Mouse (Mus musculus) kidney, adult 2 months (tissue): Measurements from ENCODE around the gene Slc2a1. TPM values are rescaled to one million over a fixed set of nuclear protein-coding genes. Genes with fewer than 3 reads are reported as not detected.
A peak's percentile ranks its signal among the peaks of the same experiment; 100 is the strongest.

Experiments
- DNase-seq: peaks from one replicate; pipeline ENCODE4 v3.0.0; 2021
- H3K27ac ChIP-seq: fragments of 200-500 bp; 2 replicates; pipeline ENCODE4 v1.5.1; 2012; ENCODE audit warnings: low read depth, low read length, control low read depth, inconsistent platforms; ENCODE audit not compliant: insufficient read depth
- H3K27me3 ChIP-seq: fragments of 200-500 bp; replicated peaks from 2 replicates; pipeline ENCODE4 v1.6.1; 2012; ENCODE audit warnings: mild to moderate bottlenecking, moderate library complexity, low read length, inconsistent platforms; ENCODE audit not compliant: control insufficient read depth, insufficient read depth
- H3K36me3 ChIP-seq: fragments of 200-500 bp; 2 replicates; pipeline ENCODE4 v1.6.1; 2012; ENCODE audit warnings: mild to moderate bottlenecking, moderate library complexity, low read length, inconsistent platforms; ENCODE audit not compliant: control insufficient read depth, insufficient read depth
- H3K4me1 ChIP-seq: fragments of 200-500 bp; 2 replicates; pipeline ENCODE4 v1.6.1; 2011; ENCODE audit warnings: low read length; ENCODE audit not compliant: control insufficient read depth, insufficient read depth
- H3K4me3 ChIP-seq: fragments of 200-500 bp; 2 replicates; pipeline ENCODE4 v1.5.1; 2011; ENCODE audit warnings: mild to moderate bottlenecking, low read depth, low read length, control low read depth; ENCODE audit not compliant: insufficient read depth
- CTCF ChIP-seq: fragments of 200-500 bp; conservative IDR thresholded peaks from 2 replicates; pipeline ENCODE4 v1.5.1; 2011; ENCODE audit warnings: low read depth, mild to moderate bottlenecking, control low read depth, low read length, moderate library complexity, mixed read lengths; ENCODE audit not compliant: insufficient read depth, insufficient read length
- POLR2A ChIP-seq: fragments of 200-500 bp; IDR thresholded peaks from one replicate; pipeline ENCODE4 v1.6.1; 2011; ENCODE audit warnings: low read depth, low read length, control low read depth
- WGBS: fragments of 180-500 bp; shearing (Covaris S2); methylation state at CpG from one replicate; pipeline ENCODE4 v1.1.7; 2018; 5-methylcytosine and 5-hydroxymethylcytosine counted together
- polyA plus RNA-seq: library from polyadenylated mRNA; depleted of rRNA; stranded (reverse); fragments of >200 nt; gene quantifications from 2 replicates; pipeline ENCODE4 v1.2.3, GENCODE M21; 2012

Gene Slc2a1
- polyA plus RNA-seq, 1 experiment = 78.4 TPM

DNA sequence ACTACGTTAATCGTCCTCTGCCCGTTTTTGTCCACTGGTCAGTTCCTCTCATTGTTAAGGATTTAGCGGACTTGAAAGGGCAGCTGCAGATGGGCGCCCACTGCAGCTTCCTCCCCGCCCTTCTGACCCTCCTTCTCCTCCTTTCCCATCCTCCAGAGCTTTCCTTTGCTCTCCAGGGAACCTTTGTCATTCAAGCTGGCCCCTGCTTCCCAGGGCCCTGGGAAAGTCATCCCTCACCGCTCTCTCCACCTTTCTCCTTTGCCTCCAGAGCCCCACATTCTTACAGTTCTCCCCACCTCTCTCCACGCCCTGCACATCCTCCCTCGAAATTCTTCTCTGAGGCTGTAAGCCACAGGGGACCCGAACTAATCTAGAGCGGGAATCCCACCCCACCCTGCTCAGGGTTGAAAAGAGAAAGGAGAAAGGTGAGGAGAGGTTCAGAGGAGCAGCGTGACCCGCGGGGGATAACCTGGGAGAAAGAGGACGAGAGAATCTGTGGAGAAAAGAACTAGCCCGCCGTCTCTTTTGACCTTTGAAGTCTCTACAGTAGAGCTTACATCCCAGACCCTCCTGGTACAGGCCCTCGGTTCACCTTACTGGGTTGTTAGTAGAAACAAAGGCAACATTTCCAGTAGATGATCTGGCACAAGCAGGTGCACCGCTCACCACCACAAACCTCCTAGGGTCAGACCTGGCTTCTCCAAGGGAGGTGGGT, 36.7 kb upstream of the Slc2a1 start:
- TF ChIP-seq POLR2A (no peak), CTCF (no peak)
- Histone ChIP-seq H3K27me3 (no peaks in the 10 kb centered on the region), H3K27ac (no peak overlapping the region), H3K36me3 (no peaks in the 10 kb centered on the region), H3K4me1 (no peaks in the 10 kb centered on the region), H3K4me3 (no peak overlapping the region)
- 42% methylated on average over 19 of the region's 19 CpGs for WGBS
- DNase-seq = no peak

DNA sequence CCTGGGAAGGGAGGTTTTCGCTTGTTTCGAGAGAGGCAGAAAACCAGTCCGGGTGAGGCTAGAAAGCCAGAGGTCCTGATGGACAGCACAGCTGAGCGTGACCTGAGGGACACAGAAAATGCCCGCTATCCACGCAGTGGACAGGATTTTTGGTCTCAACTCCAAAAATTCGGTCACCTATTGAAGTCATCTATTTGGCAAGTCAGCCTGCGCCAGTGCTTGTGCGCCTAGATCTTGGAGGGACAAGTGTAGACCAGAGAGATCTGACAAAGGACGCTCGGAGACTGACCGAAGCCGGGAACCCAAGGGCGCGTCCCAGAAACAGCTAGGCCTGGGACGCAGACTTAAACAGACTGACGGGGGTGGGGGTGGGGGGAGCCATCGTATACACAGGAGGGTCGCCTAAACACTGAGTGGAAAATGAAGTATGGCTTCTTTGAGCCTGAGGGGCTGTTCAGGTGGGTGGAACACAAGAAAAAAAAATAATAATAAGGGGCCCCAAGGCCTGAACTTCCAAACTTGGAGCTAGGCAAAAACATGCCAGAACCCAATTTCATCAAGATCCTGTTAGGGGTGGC, 36.1 kb upstream of the Slc2a1 start:
- Histone ChIP-seq H3K36me3 (no peaks in the 10 kb centered on the region), H3K27me3 (no peaks in the 10 kb centered on the region), H3K27ac (no peak overlapping the region), H3K4me3 (no peak overlapping the region), H3K4me1 (no peaks in the 10 kb centered on the region)
- TF ChIP-seq CTCF (no peak), POLR2A (no peak)
- no peak for DNase-seq
- 69% methylated on average over 19 of the region's 19 CpGs for WGBS

DNA sequence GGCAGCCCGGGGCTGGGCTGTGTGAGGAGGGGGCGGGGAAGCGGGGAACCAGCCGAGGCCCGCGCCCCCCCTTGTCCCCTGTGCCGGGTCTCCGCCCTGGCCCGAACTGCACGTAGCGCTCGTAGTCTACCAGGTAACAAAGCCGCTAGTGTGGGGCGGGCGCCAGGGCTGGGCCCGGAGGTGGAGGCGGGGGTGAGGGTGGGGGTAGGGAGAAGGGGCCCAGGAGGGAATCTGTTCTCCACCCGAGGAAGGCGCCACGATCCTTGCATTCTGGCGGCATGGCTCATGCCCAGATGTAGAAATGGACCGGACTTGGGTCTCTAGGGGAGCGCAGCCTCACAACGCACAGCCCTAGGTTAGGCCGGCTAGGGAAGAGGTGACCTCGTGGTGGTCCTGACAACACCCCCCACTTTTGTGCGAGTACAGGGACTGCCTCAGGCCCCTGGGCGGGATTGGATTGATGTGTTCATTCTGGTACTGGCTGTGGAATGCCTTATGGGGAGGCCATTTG, 35.5 kb upstream of the Slc2a1 start:
- WGBS = 33% methylated on average over 28 of the region's 28 CpGs
- TF ChIP-seq POLR2A (no peak), CTCF (no peak)
- Histone ChIP-seq H3K4me3 (no peak overlapping the region), H3K27ac (no peak overlapping the region), H3K4me1 (no peaks in the 10 kb centered on the region), H3K36me3 (no peaks in the 10 kb centered on the region), H3K27me3 (no peaks in the 10 kb centered on the region)
- no peak for DNase-seq

DNA sequence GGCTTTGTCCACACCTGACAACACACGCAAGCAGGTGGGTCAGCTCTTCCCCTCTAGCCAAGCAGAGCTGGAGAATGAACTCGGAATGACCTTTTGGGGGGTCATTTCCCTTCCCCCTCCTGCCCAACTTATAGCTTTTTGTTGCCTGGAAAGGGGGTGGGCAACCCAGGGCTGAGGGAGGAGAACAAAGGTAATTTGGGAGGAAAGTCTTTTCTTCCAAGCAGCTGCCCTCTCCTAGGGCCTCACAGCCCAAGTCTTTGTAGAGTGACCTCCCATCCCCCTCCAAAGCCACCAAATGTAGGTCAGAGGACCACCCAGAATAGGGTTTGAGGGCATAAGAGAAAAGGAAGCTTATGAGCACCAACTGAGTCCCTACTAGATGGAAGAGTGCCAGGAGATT, 34.9 kb upstream of the Slc2a1 start:
- Histone ChIP-seq H3K27me3 (no peaks in the 10 kb centered on the region), H3K27ac (no peak overlapping the region), H3K4me1 (no peaks in the 10 kb centered on the region), H3K4me3 (no peak overlapping the region), H3K36me3 (no peaks in the 10 kb centered on the region)
- no peak for DNase-seq
- 64% methylated on average over 2 of the region's 2 CpGs for WGBS
- TF ChIP-seq CTCF = no peak
- no peak for TF ChIP-seq POLR2A

DNA sequence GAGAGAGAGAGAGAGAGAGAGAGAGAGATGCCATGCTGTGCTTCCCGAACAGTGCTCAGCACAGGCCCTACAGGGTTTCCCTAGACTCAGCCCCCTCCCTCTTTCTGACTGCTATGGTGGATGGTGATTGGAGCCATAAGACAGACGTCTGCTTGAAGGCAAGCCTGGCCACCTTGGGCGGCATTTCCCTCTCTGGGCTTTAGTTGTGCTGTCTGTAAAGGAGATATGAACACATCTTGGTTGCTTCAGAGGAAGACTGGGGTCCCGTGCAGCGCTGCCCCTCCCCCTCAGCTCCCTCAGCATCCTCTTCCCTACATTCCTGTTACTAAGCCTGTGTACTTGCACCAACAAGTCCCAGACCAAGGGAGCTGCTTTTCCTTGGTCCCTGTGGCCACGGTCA, 33.9 kb upstream of the Slc2a1 start:
- DNase-seq = no peak
- H3K36me3 ChIP-seq = no peaks in the 10 kb centered on the region
- no peaks in the 10 kb centered on the region for H3K4me1 ChIP-seq
- no peak overlapping the region for H3K4me3 ChIP-seq
- WGBS = 55% methylated on average over 6 of the region's 6 CpGs
- no peak for TF ChIP-seq POLR2A
- TF ChIP-seq CTCF = no peak
- H3K27me3 ChIP-seq = no peaks in the 10 kb centered on the region
- H3K27ac ChIP-seq = no peak overlapping the region

DNA sequence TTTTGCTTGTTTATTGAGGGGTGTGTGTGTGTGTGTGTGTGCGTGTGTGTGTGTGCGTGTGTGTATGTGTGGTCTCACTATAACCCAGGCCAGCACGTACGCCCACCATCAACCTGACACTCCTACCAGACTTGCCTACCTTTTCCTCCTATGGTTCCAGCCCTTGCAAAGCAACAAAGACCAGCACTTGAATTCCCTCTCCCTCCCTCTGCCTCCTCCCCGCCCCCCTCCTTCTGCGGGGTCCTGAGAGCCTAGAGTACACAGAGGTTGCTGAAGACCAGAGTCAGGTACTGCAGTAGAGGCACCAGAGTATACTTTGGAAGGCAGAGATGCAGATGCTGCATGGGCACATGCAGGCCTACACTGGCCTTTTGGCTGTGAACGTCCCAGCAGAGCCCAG, 33.2 kb upstream of the Slc2a1 start:
- no peaks in the 10 kb centered on the region for H3K4me1 ChIP-seq
- no peaks in the 10 kb centered on the region for H3K36me3 ChIP-seq
- DNase-seq = no peak
- no peak overlapping the region for H3K4me3 ChIP-seq
- no peak for TF ChIP-seq POLR2A
- no peak for TF ChIP-seq CTCF
- H3K27ac ChIP-seq = no peak overlapping the region
- H3K27me3 ChIP-seq = no peaks in the 10 kb centered on the region
- 75% methylated on average over 7 of the region's 7 CpGs for WGBS

DNA sequence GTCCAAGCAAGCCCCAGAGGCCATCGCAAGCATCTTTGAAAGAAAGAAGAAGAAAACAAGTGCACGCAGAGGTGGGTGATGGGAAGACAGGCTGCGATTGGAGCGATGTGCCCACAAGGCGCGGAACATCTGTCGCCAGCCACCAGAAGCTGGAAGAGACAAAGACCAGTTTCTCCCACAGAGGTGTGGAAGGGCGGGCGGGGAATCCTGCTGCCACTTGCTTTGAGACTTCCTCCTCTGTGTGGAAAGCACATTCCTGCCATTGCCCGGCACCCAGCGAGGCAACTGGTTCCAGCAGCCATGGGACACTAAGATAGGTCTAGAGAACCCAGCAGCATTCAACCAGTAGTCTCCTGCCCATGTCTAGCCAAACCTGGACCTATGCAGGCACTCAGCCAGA, 32.2 kb upstream of the Slc2a1 start:
- WGBS = 82% methylated on average over 11 of the region's 11 CpGs
- TF ChIP-seq POLR2A = no peak
- TF ChIP-seq CTCF = no peak
- DNase-seq = peak; percentile 26

More for the DNA sequence above, 32.2 kb upstream of the Slc2a1 start:
- no peaks in the 10 kb centered on the region for H3K4me1 ChIP-seq
- H3K27me3 ChIP-seq = no peaks in the 10 kb centered on the region
- H3K36me3 ChIP-seq = no peaks in the 10 kb centered on the region
- no peak overlapping the region for H3K4me3 ChIP-seq
- no peak overlapping the region for H3K27ac ChIP-seq
